Mouse (Mus musculus) fibroblast of lung, adult 2 months (primary cell): ENCODE measurements around the gene 4932438H23Rik.

Experiments
- DNase-seq: peaks from one replicate; pipeline ENCODE4 v3.0.0-alpha.2; 2011; ENCODE audit warnings: low read depth

The 4932438H23Rik gene

GRCm38 (mm10) chr16:91009942-91010529 is 84.9 kb downstream of the 4932438H23Rik start:
- no peak for DNase-seq

- DNase-seq = no peak
Measured at GRCm38 (mm10) chr16:91004915-91005538, 89.9 kb downstream of the 4932438H23Rik start.
